Mouse (Mus musculus) kidney, adult 2 months (tissue): ENCODE results near the gene Lhfpl3. TPM values are rescaled to one million over a fixed set of nuclear protein-coding genes. Genes with fewer than 3 reads are reported as not detected.

Experiments used
- DNase-seq: peaks from one replicate; pipeline ENCODE4 v3.0.0; 2021
- H3K27ac ChIP-seq: fragments of 200-500 bp; 2 replicates; pipeline ENCODE4 v1.5.1; 2012; ENCODE audit warnings: low read depth, low read length, control low read depth, inconsistent platforms; ENCODE audit not compliant: insufficient read depth
- H3K27me3 ChIP-seq: fragments of 200-500 bp; replicated peaks from 2 replicates; pipeline ENCODE4 v1.6.1; 2012; ENCODE audit warnings: mild to moderate bottlenecking, moderate library complexity, low read length, inconsistent platforms; ENCODE audit not compliant: control insufficient read depth, insufficient read depth
- H3K36me3 ChIP-seq: fragments of 200-500 bp; 2 replicates; pipeline ENCODE4 v1.6.1; 2012; ENCODE audit warnings: mild to moderate bottlenecking, moderate library complexity, low read length, inconsistent platforms; ENCODE audit not compliant: control insufficient read depth, insufficient read depth
- H3K4me1 ChIP-seq: fragments of 200-500 bp; 2 replicates; pipeline ENCODE4 v1.6.1; 2011; ENCODE audit warnings: low read length; ENCODE audit not compliant: control insufficient read depth, insufficient read depth
- H3K4me3 ChIP-seq: fragments of 200-500 bp; 2 replicates; pipeline ENCODE4 v1.5.1; 2011; ENCODE audit warnings: mild to moderate bottlenecking, low read depth, low read length, control low read depth; ENCODE audit not compliant: insufficient read depth
- CTCF ChIP-seq: fragments of 200-500 bp; conservative IDR thresholded peaks from 2 replicates; pipeline ENCODE4 v1.5.1; 2011; ENCODE audit warnings: low read depth, mild to moderate bottlenecking, control low read depth, low read length, moderate library complexity, mixed read lengths; ENCODE audit not compliant: insufficient read depth, insufficient read length
- POLR2A ChIP-seq: fragments of 200-500 bp; IDR thresholded peaks from one replicate; pipeline ENCODE4 v1.6.1; 2011; ENCODE audit warnings: low read depth, low read length, control low read depth
- WGBS: fragments of 180-500 bp; shearing (Covaris S2); methylation state at CpG from one replicate; pipeline ENCODE4 v1.1.7; 2018; 5-methylcytosine and 5-hydroxymethylcytosine counted together
- polyA plus RNA-seq: library from polyadenylated mRNA; depleted of rRNA; stranded (reverse); fragments of >200 nt; gene quantifications from 2 replicates; pipeline ENCODE4 v1.2.3, GENCODE M21; 2012

Lhfpl3 gene
- polyA plus RNA-seq, 1 experiment: 0.16 TPM

GRCm38 (mm10) chr5:23249896-23250875 lies 504.3 kb downstream of the Lhfpl3 start:
- H3K4me1 ChIP-seq: peaks cover 7% of the 10 kb centered on the region; the same call in 1 of the 2 replicates
- H3K36me3 ChIP-seq: no peaks in the 10 kb centered on the region
- no peaks in the 10 kb centered on the region for H3K27me3 ChIP-seq
- peak; percentile 67 for DNase-seq
- no peak overlapping the region for H3K27ac ChIP-seq
- no peak for TF ChIP-seq POLR2A
- TF ChIP-seq CTCF: no peak
- no peak overlapping the region for H3K4me3 ChIP-seq
- 16% methylated on average over 9 of the region's 9 CpGs for WGBS

- TF ChIP-seq POLR2A (no peak), CTCF (peak; percentile 71)
- WGBS: 21% methylated on average over 12 of the region's 12 CpGs
- Histone ChIP-seq H3K4me1 (peaks cover 7% of the 10 kb centered on the region; the same call in 1 of the 2 replicates), H3K36me3 (no peaks in the 10 kb centered on the region), H3K27ac (peak overlapping the region; percentile 53; the same call in 1 of the 2 replicates), H3K27me3 (no peaks in the 10 kb centered on the region), H3K4me3 (no peak overlapping the region)
- DNase-seq: peak; percentile 84
Measured at GRCm38 (mm10) chr5:23251462-23252224, 505.8 kb downstream of the Lhfpl3 start.

GRCm38 (mm10) chr5:23255816-23256418 lies 510.1 kb downstream of the Lhfpl3 start:
- peak; percentile 10 for DNase-seq
- no peak overlapping the region for H3K27ac ChIP-seq
- 31% methylated on average over 3 of the region's 3 CpGs for WGBS
- H3K36me3 ChIP-seq: no peaks in the 10 kb centered on the region
- H3K4me1 ChIP-seq: 0 out of 2 replicates have a peak, but pooled peaks cover 3% of the 10 kb centered on the region
- no peak overlapping the region for H3K4me3 ChIP-seq
- TF ChIP-seq CTCF (no peak), POLR2A (no peak)
- no peaks in the 10 kb centered on the region for H3K27me3 ChIP-seq

DNA sequence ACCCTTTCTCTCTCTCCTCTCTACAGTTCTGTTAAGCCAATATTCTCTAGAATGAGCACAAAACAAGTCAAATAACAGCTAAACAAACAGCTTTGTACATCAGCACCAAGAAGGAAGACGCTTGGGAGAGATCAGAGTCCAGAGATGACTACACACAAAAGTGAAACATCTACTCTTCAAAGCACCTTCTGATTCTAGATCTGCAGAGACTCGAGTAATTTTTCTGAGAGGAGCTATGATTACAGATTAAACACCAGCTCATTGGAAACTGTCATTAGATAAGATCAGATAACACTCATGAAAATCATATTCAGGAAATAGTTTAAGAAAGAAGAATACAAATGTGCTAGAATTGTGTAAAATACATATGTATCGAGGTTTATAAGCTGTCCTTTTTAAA lies 527.5 kb downstream of the Lhfpl3 start:
- TF ChIP-seq POLR2A (no peak), CTCF (no peak)
- Histone ChIP-seq H3K4me3 (no peak overlapping the region), H3K36me3 (no peaks in the 10 kb centered on the region), H3K27ac (no peak overlapping the region), H3K27me3 (no peaks in the 10 kb centered on the region; the same call in 1 of the 2 replicates), H3K4me1 (no peaks in the 10 kb centered on the region)
- no peak for DNase-seq
- WGBS: 70% methylated on average over 3 of the region's 3 CpGs

GRCm38 (mm10) chr5:23279364-23279763 lies 533.5 kb downstream of the Lhfpl3 start:
- DNase-seq: no peak
- no peak overlapping the region for H3K4me3 ChIP-seq
- 95% methylated on average over 7 of the region's 7 CpGs for WGBS
- H3K27ac ChIP-seq: no peak overlapping the region
- H3K36me3 ChIP-seq: no peaks in the 10 kb centered on the region
- H3K4me1 ChIP-seq: no peaks in the 10 kb centered on the region
- TF ChIP-seq POLR2A (no peak), CTCF (no peak)
- no peaks in the 10 kb centered on the region; the same call in 1 of the 2 replicates for H3K27me3 ChIP-seq

- H3K27me3 ChIP-seq: no peaks in the 10 kb centered on the region
- 14% methylated on average over 3 of the region's 3 CpGs for WGBS
- no peak overlapping the region for H3K4me3 ChIP-seq
- no peak overlapping the region for H3K27ac ChIP-seq
- no peaks in the 10 kb centered on the region for H3K36me3 ChIP-seq
- peak; percentile 33 for DNase-seq
- H3K4me1 ChIP-seq: no peaks in the 10 kb centered on the region
- TF ChIP-seq CTCF (0 out of 2 replicates have a peak, but pooled peaks have one; percentile 12), POLR2A (no peak)
Measured at GRCm38 (mm10) chr5:23284884-23285283, 539.0 kb downstream of the Lhfpl3 start.
